Mouse (Mus musculus) brain, embryonic 14.5 days (tissue): ENCODE results near the gene Prrt1.

ENCODE experiments used
- CTCF ChIP-seq: fragments of 200-500 bp; IDR thresholded peaks from 2 replicates; pipeline ENCODE4 v1.5.1; 2012; ENCODE audit warnings: inconsistent platforms, mild to moderate bottlenecking, moderate library complexity, borderline replicate concordance; ENCODE audit not compliant: insufficient read depth, insufficient read length; ENCODE audit errors: extremely low read depth
- POLR2A ChIP-seq: fragments of 200-500 bp; IDR thresholded peaks from 2 replicates; pipeline ENCODE4 v1.6.1; 2012; ENCODE audit warnings: mild to moderate bottlenecking, inconsistent platforms, borderline replicate concordance; ENCODE audit not compliant: poor library complexity, insufficient read depth, insufficient read length, severe bottlenecking; ENCODE audit errors: extremely low read depth

DNA sequence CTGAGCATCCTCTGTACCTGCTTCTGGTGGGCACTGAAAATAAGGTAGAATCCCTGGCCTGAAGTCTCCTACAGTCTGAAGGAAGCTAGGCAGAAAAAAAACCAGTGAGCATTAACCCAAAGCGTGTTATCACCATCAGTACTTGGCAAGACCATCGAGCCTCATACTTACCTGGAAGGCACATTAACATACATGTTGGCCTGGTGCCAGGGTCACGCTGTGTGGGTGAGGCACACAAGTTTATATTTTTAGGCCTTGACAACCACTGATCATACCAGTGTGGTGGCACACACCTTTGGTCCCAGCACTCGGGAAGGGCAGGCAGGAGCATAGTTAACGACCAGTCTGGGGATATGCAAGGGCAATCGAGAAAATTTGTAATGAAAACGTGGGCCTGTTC lies 21.3 kb upstream of the Prrt1 start:
- no peak for TF ChIP-seq CTCF
- TF ChIP-seq POLR2A = no peak
